Mouse (Mus musculus) limb, embryonic 15.5 days (tissue): ENCODE results near the gene Galnt2. TPM values are rescaled to one million over a fixed set of nuclear protein-coding genes. Genes with fewer than 3 reads are reported as not detected.

Experiments
- ATAC-seq: fragments of 200-750 bp; cut with Nextera tagmentation; 2 replicates; pipeline ENCODE4 v1.8.0; 2017; ENCODE audit warnings: low read depth, moderate TSS enrichment; ENCODE audit not compliant: insufficient number of reproducible peaks, low FRiP score, low TSS enrichment
- H3K27ac ChIP-seq: fragments of 300-500 bp; sonication (generic); 2 replicates; pipeline ENCODE4 v1.5.1; 2015; ENCODE audit warnings: moderate library complexity, mild to moderate bottlenecking, inconsistent platforms
- H3K27me3 ChIP-seq: fragments of 300-500 bp; sonication (generic); 2 replicates; pipeline ENCODE4 v1.6.1; 2015; ENCODE audit warnings: inconsistent platforms
- H3K36me3 ChIP-seq: fragments of 300-500 bp; sonication (generic); 2 replicates; pipeline ENCODE4 v1.6.1; 2015; ENCODE audit warnings: inconsistent platforms
- H3K4me1 ChIP-seq: fragments of 300-500 bp; sonication (generic); 2 replicates; pipeline ENCODE4 v1.6.1; 2015; ENCODE audit warnings: inconsistent platforms
- H3K4me2 ChIP-seq: fragments of 300-500 bp; sonication (generic); 2 replicates; pipeline ENCODE4 v1.6.1; 2015; ENCODE audit warnings: mild to moderate bottlenecking, inconsistent platforms
- H3K4me3 ChIP-seq: fragments of 300-500 bp; sonication (generic); 2 replicates; pipeline ENCODE4 v1.5.1; 2015; ENCODE audit warnings: mild to moderate bottlenecking, inconsistent platforms
- H3K9ac ChIP-seq: fragments of 300-500 bp; sonication (generic); 2 replicates; pipeline ENCODE4 v1.6.1; 2015; ENCODE audit warnings: inconsistent platforms
- H3K9me3 ChIP-seq: fragments of 300-500 bp; sonication (generic); 2 replicates; pipeline ENCODE4 v1.6.1; 2016; ENCODE audit warnings: inconsistent platforms
- WGBS: fragments of 180-500 bp; shearing (Covaris S2); methylation state at CpG from one replicate; pipeline ENCODE4 v1.1.7; 2015; 5-methylcytosine and 5-hydroxymethylcytosine counted together
- polyA plus RNA-seq: library from polyadenylated mRNA; unstranded; fragments of >200 nt; fragmentation: Nextera tagmentation; extraction: Ambion mirVana; gene quantifications from 2 replicates; pipeline ENCODE4 v1.2.1, GENCODE M21; 2015

Galnt2 gene
- polyA plus RNA-seq, 1 experiment from 2014 or later: 53.1 TPM

GRCm38 (mm10) chr8:124301512-124301911, 70.3 kb downstream of the Galnt2 start:
- H3K4me2 ChIP-seq: no peak overlapping the region
- WGBS: 82% methylated on average over 4 of the region's 4 CpGs
- H3K9me3 ChIP-seq: no peaks in the 10 kb centered on the region
- H3K36me3 ChIP-seq: peaks cover 12% of the 10 kb centered on the region
- H3K27ac ChIP-seq: no peak overlapping the region
- H3K4me3 ChIP-seq: no peak overlapping the region
- peaks cover 37% of the 10 kb centered on the region for H3K4me1 ChIP-seq
- H3K9ac ChIP-seq: no peak overlapping the region
- ATAC-seq: no peak
- H3K27me3 ChIP-seq: no peaks in the 10 kb centered on the region

DNA sequence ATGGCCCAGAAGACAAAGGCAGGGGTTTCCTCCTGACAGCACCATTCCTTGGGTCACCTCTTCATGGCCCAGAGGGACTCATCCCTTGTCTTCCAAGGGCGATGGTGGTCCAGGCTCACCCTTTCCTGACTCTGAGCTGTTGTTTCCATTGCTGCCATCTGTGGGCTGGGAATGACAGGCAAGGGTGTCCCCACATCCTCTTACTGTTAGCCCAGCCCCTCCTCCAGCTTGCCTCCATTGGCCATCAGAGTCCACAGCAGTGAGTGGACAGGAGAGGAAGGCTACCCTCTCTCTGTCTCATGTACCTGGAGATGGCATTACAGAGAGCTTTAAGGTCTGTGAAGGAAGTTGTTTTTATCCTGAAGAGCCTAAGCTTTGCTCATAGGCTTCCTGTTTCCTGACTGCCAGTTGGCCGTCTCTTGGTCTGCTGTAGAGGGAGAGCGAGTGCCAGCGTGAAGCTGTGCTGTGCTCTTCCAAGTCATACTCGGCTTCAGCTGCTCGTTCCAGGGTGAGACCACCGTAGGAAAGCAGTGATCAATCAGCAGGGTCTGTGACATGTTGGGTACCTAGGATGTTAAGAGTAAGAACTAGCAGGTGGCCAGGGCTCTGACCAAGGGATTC, 70.9 kb downstream of the Galnt2 start:
- Histone ChIP-seq H3K27ac (no peak overlapping the region), H3K4me3 (no peak overlapping the region), H3K9ac (no peak overlapping the region), H3K9me3 (no peaks in the 10 kb centered on the region), H3K27me3 (no peaks in the 10 kb centered on the region), H3K4me2 (no peak overlapping the region), H3K36me3 (peaks cover 12% of the 10 kb centered on the region), H3K4me1 (peaks cover 41% of the 10 kb centered on the region)
- 84% methylated on average over 7 of the region's 7 CpGs for WGBS
- ATAC-seq: no peak

- Histone ChIP-seq H3K36me3 (peaks cover 17% of the 10 kb centered on the region), H3K4me3 (no peak overlapping the region), H3K9ac (no peak overlapping the region), H3K9me3 (no peaks in the 10 kb centered on the region), H3K27ac (no peak overlapping the region), H3K4me1 (peaks cover 41% of the 10 kb centered on the region), H3K4me2 (no peak overlapping the region), H3K27me3 (no peaks in the 10 kb centered on the region)
- ATAC-seq: no peak
- 81% methylated on average over 15 of the region's 15 CpGs for WGBS
Measured at GRCm38 (mm10) chr8:124303211-124303902, 72.2 kb downstream of the Galnt2 start.

DNA sequence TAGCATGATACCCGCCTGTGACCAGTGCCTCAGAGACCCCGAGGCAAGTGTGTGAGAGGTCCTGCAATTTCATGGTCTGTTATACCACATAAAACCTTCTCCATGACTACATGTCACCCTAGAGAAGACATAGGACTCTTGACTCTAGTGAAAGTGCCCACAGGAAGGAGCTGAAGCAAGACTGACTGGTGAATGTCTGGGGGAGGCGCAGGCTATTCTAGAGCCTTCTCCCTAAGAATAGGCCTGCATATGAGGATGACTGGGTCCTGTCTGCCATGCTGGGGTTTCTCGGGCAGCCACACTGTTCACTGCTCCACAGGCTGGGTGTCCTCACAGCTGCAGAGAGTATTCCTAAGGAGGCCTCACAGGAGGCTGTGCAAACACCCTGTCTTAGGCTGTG, 73.0 kb downstream of the Galnt2 start:
- Histone ChIP-seq H3K9ac (no peak overlapping the region), H3K36me3 (peaks cover 17% of the 10 kb centered on the region), H3K4me2 (no peak overlapping the region), H3K4me3 (no peak overlapping the region), H3K4me1 (peaks cover 41% of the 10 kb centered on the region), H3K27ac (no peak overlapping the region), H3K9me3 (no peaks in the 10 kb centered on the region), H3K27me3 (no peaks in the 10 kb centered on the region)
- 85% methylated on average over 4 of the region's 4 CpGs for WGBS
- no peak for ATAC-seq

GRCm38 (mm10) chr8:124306574-124306973, 75.4 kb downstream of the Galnt2 start:
- Histone ChIP-seq H3K27ac (0 out of 2 replicates have a peak overlapping the region, but pooled peaks have one; percentile 50), H3K9ac (no peak overlapping the region), H3K27me3 (no peaks in the 10 kb centered on the region), H3K36me3 (peaks cover 25% of the 10 kb centered on the region), H3K9me3 (no peaks in the 10 kb centered on the region), H3K4me3 (no peak overlapping the region), H3K4me2 (no peak overlapping the region), H3K4me1 (peaks cover 30% of the 10 kb centered on the region)
- WGBS: 50% methylated on average over 7 of the region's 7 CpGs
- ATAC-seq: no peak

- Histone ChIP-seq H3K4me2 (no peak overlapping the region), H3K27ac (no peak overlapping the region), H3K9ac (no peak overlapping the region), H3K9me3 (no peaks in the 10 kb centered on the region), H3K27me3 (no peaks in the 10 kb centered on the region), H3K4me3 (no peak overlapping the region), H3K4me1 (peaks cover 21% of the 10 kb centered on the region), H3K36me3 (peaks cover 25% of the 10 kb centered on the region)
- 90% methylated on average over 10 of the region's 10 CpGs for WGBS
- ATAC-seq: no peak
Measured at GRCm38 (mm10) chr8:124307700-124308099, 76.5 kb downstream of the Galnt2 start.

GRCm38 (mm10) chr8:124310509-124310908, 79.3 kb downstream of the Galnt2 start:
- no peak for ATAC-seq
- H3K4me1 ChIP-seq: peaks cover 25% of the 10 kb centered on the region
- H3K4me3 ChIP-seq: no peak overlapping the region
- H3K9me3 ChIP-seq: no peaks in the 10 kb centered on the region
- H3K27ac ChIP-seq: no peak overlapping the region
- WGBS: 88% methylated on average over 13 of the region's 13 CpGs
- peaks cover 20% of the 10 kb centered on the region for H3K36me3 ChIP-seq
- no peak overlapping the region for H3K9ac ChIP-seq
- H3K27me3 ChIP-seq: no peaks in the 10 kb centered on the region
- no peak overlapping the region for H3K4me2 ChIP-seq

DNA sequence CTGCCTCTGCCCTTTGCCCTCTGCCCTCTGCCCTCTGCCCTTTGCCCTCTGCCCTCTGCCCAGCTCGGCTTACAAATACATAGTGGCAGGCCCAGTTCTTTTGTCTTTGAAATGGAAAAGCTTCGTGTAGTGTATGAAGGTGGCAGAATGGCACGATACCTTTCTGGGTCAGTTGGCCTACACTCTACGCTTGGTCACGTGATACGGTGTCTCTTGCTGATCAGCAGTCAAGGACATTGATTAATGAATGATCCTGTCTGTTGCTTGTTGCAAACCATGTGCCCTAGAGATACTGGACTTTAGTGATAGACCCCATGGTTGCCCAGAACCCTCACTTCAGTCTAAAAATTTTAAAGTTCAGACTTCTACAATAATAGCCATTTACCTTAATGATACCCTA, 79.9 kb downstream of the Galnt2 start:
- Histone ChIP-seq H3K4me1 (peaks cover 25% of the 10 kb centered on the region), H3K27me3 (no peaks in the 10 kb centered on the region), H3K9me3 (no peaks in the 10 kb centered on the region), H3K36me3 (peaks cover 17% of the 10 kb centered on the region), H3K4me3 (no peak overlapping the region), H3K9ac (no peak overlapping the region), H3K27ac (no peak overlapping the region), H3K4me2 (no peak overlapping the region)
- no peak for ATAC-seq
- 91% methylated on average over 6 of the region's 6 CpGs for WGBS

DNA sequence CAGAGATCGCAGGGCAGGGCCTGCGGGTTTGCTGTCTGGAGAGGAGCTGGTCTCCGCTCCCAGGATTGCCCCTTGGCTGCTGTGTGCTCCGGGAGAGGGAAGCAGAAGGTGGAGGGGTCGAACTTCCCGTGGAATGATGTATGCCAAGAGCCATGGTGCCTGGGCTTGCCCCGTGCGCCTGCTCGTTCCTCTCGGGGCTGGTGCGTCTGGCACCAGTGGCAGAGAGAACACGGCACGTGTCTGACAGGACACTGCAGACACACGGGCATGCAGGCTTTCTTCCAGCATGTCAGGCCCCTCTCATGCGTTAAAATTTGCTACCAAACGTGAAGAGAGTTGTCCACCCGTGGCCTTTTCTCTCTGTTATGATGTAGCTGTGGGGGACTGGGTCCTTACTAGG, 80.5 kb downstream of the Galnt2 start:
- H3K9me3 ChIP-seq: no peaks in the 10 kb centered on the region
- H3K27me3 ChIP-seq: no peaks in the 10 kb centered on the region
- no peak overlapping the region for H3K4me3 ChIP-seq
- ATAC-seq: no peak
- 93% methylated on average over 17 of the region's 17 CpGs for WGBS
- no peak overlapping the region for H3K9ac ChIP-seq
- H3K4me2 ChIP-seq: no peak overlapping the region
- no peak overlapping the region for H3K27ac ChIP-seq
- H3K36me3 ChIP-seq: peaks cover 14% of the 10 kb centered on the region
- H3K4me1 ChIP-seq: peaks cover 26% of the 10 kb centered on the region

DNA sequence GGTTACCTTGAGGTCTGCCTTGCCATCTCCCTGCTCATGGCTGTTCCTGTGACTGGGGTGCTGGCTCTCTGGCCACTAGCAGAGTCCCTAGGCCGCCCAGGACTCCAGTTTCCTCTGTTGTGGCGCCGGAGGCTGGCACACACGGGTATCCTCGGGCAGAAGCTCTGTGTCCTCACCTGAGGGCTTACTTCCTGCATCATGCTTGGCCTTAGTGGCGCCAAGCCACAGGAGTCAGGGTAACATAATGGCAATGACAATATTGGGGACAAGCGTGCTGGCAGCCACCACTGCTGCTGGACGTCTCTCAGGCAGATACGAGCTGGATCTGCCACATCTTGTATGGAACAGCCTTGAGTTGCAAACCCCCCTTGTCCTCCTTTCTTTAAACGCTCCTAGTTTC, 81.0 kb downstream of the Galnt2 start:
- no peak overlapping the region for H3K9ac ChIP-seq
- H3K27me3 ChIP-seq: no peaks in the 10 kb centered on the region
- no peak overlapping the region for H3K4me3 ChIP-seq
- no peak overlapping the region for H3K4me2 ChIP-seq
- no peak for ATAC-seq
- H3K36me3 ChIP-seq: peaks cover 14% of the 10 kb centered on the region
- H3K9me3 ChIP-seq: no peaks in the 10 kb centered on the region
- peaks cover 29% of the 10 kb centered on the region for H3K4me1 ChIP-seq
- WGBS: 94% methylated on average over 10 of the region's 10 CpGs
- no peak overlapping the region for H3K27ac ChIP-seq

- H3K27me3 ChIP-seq: no peaks in the 10 kb centered on the region
- H3K4me1 ChIP-seq: peaks cover 34% of the 10 kb centered on the region
- 64% methylated on average over 10 of the region's 10 CpGs for WGBS
- H3K4me2 ChIP-seq: no peak overlapping the region
- ATAC-seq: no peak
- no peak overlapping the region for H3K9ac ChIP-seq
- H3K27ac ChIP-seq: no peak overlapping the region
- no peaks in the 10 kb centered on the region for H3K9me3 ChIP-seq
- no peak overlapping the region for H3K4me3 ChIP-seq
- H3K36me3 ChIP-seq: peaks cover 9% of the 10 kb centered on the region; the same call in 1 of the 2 replicates
Measured at GRCm38 (mm10) chr8:124314803-124315202, 83.6 kb downstream of the Galnt2 start.

GRCm38 (mm10) chr8:124316466-124317136, 85.4 kb downstream of the Galnt2 start:
- Histone ChIP-seq H3K27ac (peak overlapping the region; percentile 43; the same call in 1 of the 2 replicates), H3K4me1 (peaks cover 41% of the 10 kb centered on the region), H3K9me3 (no peaks in the 10 kb centered on the region), H3K4me2 (no peak overlapping the region), H3K4me3 (no peak overlapping the region), H3K36me3 (peaks cover 4% of the 10 kb centered on the region; the same call in 1 of the 2 replicates), H3K9ac (no peak overlapping the region), H3K27me3 (no peaks in the 10 kb centered on the region)
- 60% methylated on average over 12 of the region's 12 CpGs for WGBS
- no peak for ATAC-seq
